Mouse (Mus musculus): Measurements from ENCODE around the gene Lmo7. TPM values are rescaled to one million over a fixed set of nuclear protein-coding genes. Genes with fewer than 3 reads are reported as not detected.

The Lmo7 gene
- polyA plus RNA-seq, 1 experiment from 2014 or later, result not detected

DNA sequence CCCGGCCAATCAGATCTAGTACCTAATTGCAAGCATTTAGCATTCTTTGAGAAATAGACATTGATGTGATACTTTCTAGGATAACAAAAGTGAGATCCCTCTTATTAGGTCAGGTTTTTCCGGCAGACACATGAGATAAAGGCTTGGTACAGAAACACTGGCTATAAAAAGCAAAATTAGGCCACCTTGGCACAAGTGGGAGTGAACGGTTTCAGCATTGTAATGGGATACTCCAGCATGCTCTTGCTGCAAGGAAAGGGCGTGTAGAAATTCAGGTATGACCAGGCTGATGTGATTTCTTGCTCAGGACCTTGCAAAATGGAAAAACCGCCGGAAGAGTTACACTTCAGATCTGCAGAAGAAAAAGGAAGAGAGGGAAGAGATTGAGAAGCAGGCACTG lies 168.5 kb downstream of the Lmo7 start:
- H3K79me2 ChIP-seq (ENCODE audit: inconsistent target), result no peaks in the 10 kb centered on the region
- 94% methylated on average over 6 of the region's 6 CpGs for WGBS (ENCODE audit: missing documents)

DNA sequence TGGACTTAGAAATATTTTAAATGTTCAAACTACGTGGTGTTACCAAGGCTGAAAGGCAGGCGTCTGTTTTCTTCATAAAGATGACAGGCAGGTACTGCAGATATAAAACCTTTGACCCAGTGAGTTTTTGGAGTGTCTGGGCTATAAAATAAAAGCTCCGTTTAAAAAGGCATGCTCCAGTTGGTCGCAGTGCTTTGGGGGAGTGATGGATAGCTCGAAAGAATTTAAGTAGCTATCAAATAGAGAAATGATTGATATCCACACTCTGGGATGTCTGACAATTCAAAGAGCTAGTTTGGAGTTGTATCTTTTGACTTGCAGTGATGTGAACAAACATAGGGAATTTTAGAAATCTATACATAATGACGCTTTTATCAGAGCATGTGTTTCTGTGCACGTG lies 171.7 kb downstream of the Lmo7 start:
- Histone ChIP-seq H3K27ac (no peak overlapping the region), H3K36me3 (ENCODE audit: inconsistent target) (no peaks in the 10 kb centered on the region), H3K79me2 (ENCODE audit: inconsistent target) (no peaks in the 10 kb centered on the region), H3K4me3 (ENCODE audit: inconsistent target) (no peak overlapping the region)
- WGBS (ENCODE audit: missing documents), result 98% methylated on average over 7 of the region's 7 CpGs

More for the DNA sequence above, 168.5 kb downstream of the Lmo7 start:
- Histone ChIP-seq H3K36me3 (ENCODE audit: inconsistent target) (no peaks in the 10 kb centered on the region), H3K4me3 (ENCODE audit: inconsistent target) (no peak overlapping the region), H3K27ac (no peak overlapping the region)

GRCm38 (mm10) chr14:101901976-101902375 lies 172.2 kb downstream of the Lmo7 start:
- H3K4me3 ChIP-seq (ENCODE audit: inconsistent target), result no peak overlapping the region
- H3K27ac ChIP-seq, result no peak overlapping the region
- H3K36me3 ChIP-seq (ENCODE audit: inconsistent target), result no peaks in the 10 kb centered on the region
- WGBS (ENCODE audit: missing documents), result 80% methylated on average over 7 of the region's 7 CpGs
- H3K79me2 ChIP-seq (ENCODE audit: inconsistent target), result no peaks in the 10 kb centered on the region

DNA sequence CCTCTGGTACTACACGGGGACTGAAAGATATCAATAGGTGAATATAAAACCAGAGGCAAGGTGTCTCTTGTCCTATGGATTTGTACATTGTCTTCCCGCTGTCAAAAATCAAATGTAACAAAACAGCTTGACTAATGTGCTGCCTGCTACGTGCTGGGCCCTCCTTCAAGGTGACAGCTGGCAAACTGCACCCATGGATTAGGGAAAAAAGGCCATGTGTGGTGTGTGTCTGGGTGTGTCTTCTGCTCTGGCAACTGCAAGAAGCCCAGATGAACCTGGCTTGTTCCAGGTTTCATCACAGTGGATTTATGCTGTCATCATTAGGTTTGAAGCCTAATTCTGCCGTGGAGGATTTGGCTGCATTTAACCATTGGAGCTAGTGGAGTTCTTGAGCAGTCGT lies 174.0 kb downstream of the Lmo7 start:
- WGBS (ENCODE audit: missing documents), result 92% methylated on average over 5 of the region's 5 CpGs
- Histone ChIP-seq H3K79me2 (ENCODE audit: inconsistent target) (no peaks in the 10 kb centered on the region), H3K36me3 (ENCODE audit: inconsistent target) (no peaks in the 10 kb centered on the region), H3K27ac (no peak overlapping the region), H3K4me3 (ENCODE audit: inconsistent target) (no peak overlapping the region)

DNA sequence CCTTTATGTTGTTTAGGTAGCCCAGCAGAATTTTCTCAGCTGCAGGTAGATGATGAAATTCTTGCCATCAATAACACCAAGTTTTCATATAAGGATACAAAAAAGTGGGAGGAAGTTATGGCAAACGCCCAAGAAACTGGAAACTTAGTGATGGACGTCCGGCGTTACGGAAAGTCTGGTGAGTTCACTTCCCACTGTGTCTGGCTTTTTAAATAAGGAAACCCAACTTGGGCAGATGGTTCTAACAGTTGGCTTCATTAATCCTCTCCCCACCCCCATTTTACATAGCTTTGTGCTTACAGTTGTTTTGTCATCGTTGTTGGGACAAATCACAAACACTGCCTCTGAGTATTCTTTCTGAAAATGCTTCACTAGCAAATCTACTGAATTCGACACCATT lies 182.2 kb downstream of the Lmo7 start:
- Histone ChIP-seq H3K36me3 (ENCODE audit: inconsistent target) (no peaks in the 10 kb centered on the region), H3K27ac (no peak overlapping the region), H3K4me3 (ENCODE audit: inconsistent target) (no peak overlapping the region), H3K79me2 (ENCODE audit: inconsistent target) (no peaks in the 10 kb centered on the region)
- WGBS (ENCODE audit: missing documents), result 91% methylated on average over 7 of the region's 7 CpGs

GRCm38 (mm10) chr14:101912392-101912791 lies 182.6 kb downstream of the Lmo7 start:
- Histone ChIP-seq H3K4me3 (ENCODE audit: inconsistent target) (no peak overlapping the region), H3K79me2 (ENCODE audit: inconsistent target) (no peaks in the 10 kb centered on the region), H3K27ac (no peak overlapping the region), H3K36me3 (ENCODE audit: inconsistent target) (no peaks in the 10 kb centered on the region)
- 96% methylated on average over 3 of the region's 3 CpGs for WGBS (ENCODE audit: missing documents)

DNA sequence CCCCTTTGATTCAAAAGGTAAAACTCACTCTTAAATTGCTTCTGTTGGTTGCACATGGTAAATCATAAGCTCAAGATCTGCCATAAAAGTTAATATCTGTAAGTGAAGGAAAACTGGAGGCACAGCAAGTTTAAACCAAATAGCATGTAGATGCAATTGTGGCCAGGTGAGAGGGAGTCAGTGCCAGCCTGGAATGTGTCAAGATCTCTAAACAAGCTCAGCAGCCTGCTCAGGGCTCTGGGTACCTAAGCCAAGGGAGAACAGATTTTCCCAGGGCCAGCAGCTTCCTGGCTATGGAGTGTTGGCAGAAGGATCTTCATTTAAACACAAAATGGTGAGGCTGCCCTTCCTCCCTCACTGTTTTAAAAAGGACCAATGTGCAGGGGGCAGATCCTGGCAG lies 184.6 kb downstream of the Lmo7 start:
- Histone ChIP-seq H3K27ac (no peak overlapping the region), H3K36me3 (ENCODE audit: inconsistent target) (no peaks in the 10 kb centered on the region), H3K79me2 (ENCODE audit: inconsistent target) (no peaks in the 10 kb centered on the region), H3K4me3 (ENCODE audit: inconsistent target) (no peak overlapping the region)

GRCm38 (mm10) chr14:101915867-101916266 lies 186.1 kb downstream of the Lmo7 start:
- Histone ChIP-seq H3K79me2 (ENCODE audit: inconsistent target) (no peaks in the 10 kb centered on the region), H3K36me3 (ENCODE audit: inconsistent target) (no peaks in the 10 kb centered on the region), H3K27ac (no peak overlapping the region), H3K4me3 (ENCODE audit: inconsistent target) (no peak overlapping the region)
- 52% methylated on average over 8 of the region's 8 CpGs for WGBS (ENCODE audit: missing documents)

GRCm38 (mm10) chr14:101918471-101918870 lies 188.7 kb downstream of the Lmo7 start:
- 93% methylated on average over 5 of the region's 5 CpGs for WGBS (ENCODE audit: missing documents)
- no peak overlapping the region for H3K4me3 ChIP-seq (ENCODE audit: inconsistent target)
- no peaks in the 10 kb centered on the region for H3K79me2 ChIP-seq (ENCODE audit: inconsistent target)
- H3K27ac ChIP-seq, result no peak overlapping the region
- no peaks in the 10 kb centered on the region for H3K36me3 ChIP-seq (ENCODE audit: inconsistent target)

DNA sequence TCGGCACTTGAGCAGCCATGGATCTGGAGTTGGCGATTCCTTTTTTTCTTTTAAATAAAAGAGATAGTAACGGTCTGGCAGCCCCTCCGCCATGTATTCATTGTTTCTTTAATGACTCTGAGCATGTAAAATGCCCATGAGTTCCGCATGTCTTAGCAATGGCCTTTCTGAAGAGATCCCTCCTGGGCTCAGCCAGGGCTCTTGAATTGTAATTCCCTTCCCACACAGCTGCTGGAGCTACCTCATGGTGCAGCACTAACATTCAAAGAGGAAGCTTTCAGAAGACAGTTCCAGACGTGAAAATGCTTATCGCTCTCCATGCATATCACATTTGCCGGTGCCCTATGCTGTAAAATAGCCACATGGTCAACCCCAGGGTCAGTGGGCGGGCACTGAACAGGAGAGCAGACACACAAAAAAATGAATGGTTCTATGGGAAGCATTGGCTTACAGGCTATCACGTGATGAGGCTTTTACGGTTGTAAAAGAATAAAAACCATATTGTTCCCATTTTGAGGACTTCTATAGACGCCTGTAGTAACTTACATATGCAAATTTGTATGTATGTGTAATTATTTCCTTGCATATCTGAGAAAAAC lies 198.0 kb downstream of the Lmo7 start:
- Histone ChIP-seq H3K4me3 (ENCODE audit: inconsistent target) (no peak overlapping the region), H3K27ac (no peak overlapping the region), H3K79me2 (ENCODE audit: inconsistent target) (no peaks in the 10 kb centered on the region), H3K36me3 (ENCODE audit: inconsistent target) (no peaks in the 10 kb centered on the region)
- WGBS (ENCODE audit: missing documents), result 85% methylated on average over 12 of the region's 12 CpGs

GRCm38 (mm10) chr14:101930576-101931447 lies 201.1 kb downstream of the Lmo7 start:
- Histone ChIP-seq H3K36me3 (ENCODE audit: inconsistent target) (no peaks in the 10 kb centered on the region), H3K4me3 (ENCODE audit: inconsistent target) (no peak overlapping the region), H3K79me2 (ENCODE audit: inconsistent target) (no peaks in the 10 kb centered on the region), H3K27ac (no peak overlapping the region)
- WGBS (ENCODE audit: missing documents), result 93% methylated on average over 25 of the region's 25 CpGs

DNA sequence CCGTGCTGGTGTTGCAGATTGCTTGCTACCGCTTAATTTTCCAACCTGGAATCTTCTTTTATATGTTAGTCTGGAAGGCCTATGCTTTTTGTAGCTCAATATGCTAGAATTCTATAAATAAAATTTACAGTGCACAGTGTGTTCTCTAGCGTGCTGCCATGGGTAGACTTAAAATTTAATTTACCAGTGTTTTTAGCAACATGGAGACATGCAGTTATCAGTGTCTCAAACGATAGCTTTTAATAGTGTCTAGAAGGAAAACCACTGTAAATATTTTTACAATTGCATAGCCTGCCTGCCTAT lies 201.6 kb downstream of the Lmo7 start:
- Histone ChIP-seq H3K79me2 (ENCODE audit: inconsistent target) (no peaks in the 10 kb centered on the region), H3K27ac (no peak overlapping the region), H3K4me3 (ENCODE audit: inconsistent target) (no peak overlapping the region), H3K36me3 (ENCODE audit: inconsistent target) (no peaks in the 10 kb centered on the region)
- WGBS (ENCODE audit: missing documents), result 91% methylated on average over 4 of the region's 4 CpGs

DNA sequence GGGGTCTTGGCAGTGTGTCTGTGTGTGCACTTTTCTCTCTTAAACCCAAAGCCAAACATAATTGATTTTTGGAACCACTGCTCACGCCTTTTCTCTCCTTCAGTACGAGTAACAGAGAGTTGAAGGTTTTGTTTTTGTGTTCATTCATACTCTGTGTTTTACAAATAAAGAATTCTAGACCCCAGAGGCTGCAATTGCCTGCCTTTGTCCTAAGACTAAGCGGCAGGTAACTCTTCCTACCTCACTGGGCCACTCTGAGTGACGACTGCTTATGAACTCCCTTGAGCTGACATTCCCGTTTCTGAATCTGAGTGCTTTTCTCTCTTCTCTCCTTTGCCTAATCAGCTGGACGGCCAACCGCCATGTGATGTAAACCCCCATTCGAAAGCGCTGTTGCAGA lies 203.8 kb downstream of the Lmo7 start:
- 96% methylated on average over 9 of the region's 9 CpGs for WGBS (ENCODE audit: missing documents)
- Histone ChIP-seq H3K36me3 (ENCODE audit: inconsistent target) (no peaks in the 10 kb centered on the region), H3K27ac (no peak overlapping the region), H3K4me3 (ENCODE audit: inconsistent target) (no peak overlapping the region), H3K79me2 (ENCODE audit: inconsistent target) (no peaks in the 10 kb centered on the region)

- no peaks in the 10 kb centered on the region for H3K79me2 ChIP-seq (ENCODE audit: inconsistent target)
- no peak overlapping the region for H3K4me3 ChIP-seq (ENCODE audit: inconsistent target)
- no peak overlapping the region for H3K27ac ChIP-seq
- WGBS (ENCODE audit: missing documents), result 9% methylated on average over 4 of the region's 4 CpGs
- H3K36me3 ChIP-seq (ENCODE audit: inconsistent target), result no peaks in the 10 kb centered on the region
Measured at GRCm38 (mm10) chr14:101942971-101943370, 213.2 kb downstream of the Lmo7 start.

DNA sequence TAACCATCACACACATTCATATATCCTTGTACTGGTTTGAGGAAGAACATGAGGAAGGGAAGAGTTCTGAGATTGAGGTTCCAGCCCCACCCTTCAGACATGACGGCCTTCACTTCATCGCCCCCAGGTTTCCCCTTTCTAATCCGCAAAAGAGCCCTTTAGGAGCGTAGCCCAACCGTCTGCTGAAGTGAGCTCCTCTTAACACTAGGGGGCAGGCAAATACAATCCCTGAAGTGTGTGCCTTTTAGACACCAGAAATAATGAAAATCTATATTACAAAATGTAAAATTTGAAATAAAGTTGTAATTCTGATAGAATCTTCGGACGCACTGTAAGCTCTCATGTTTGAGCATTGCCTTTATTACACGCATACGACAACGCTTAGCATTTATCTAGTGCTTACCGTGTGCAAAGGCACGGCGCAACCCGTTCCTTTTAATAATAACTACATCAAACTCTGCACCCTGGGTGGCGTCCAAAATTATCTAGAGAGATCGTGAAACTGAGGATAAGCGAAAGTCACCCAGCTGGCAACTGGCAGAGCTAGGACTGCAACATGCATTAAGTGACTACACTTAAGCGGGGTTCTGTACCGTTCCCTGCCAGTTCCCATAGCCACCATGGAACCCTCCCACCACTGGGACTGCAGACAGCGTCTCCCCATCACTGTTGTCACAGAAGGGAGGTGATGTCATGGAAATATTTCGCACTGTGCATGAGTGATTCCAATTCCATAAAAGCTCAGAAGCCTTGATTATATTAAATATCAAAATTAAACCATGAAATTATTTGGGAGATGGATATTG lies 217.2 kb downstream of the Lmo7 start:
- H3K4me3 ChIP-seq (ENCODE audit: inconsistent target), result no peak overlapping the region
- H3K36me3 ChIP-seq (ENCODE audit: inconsistent target), result no peaks in the 10 kb centered on the region
- no peaks in the 10 kb centered on the region for H3K79me2 ChIP-seq (ENCODE audit: inconsistent target)
- 64% methylated on average over 20 of the region's 21 CpGs for WGBS (ENCODE audit: missing documents)
- no peak overlapping the region for H3K27ac ChIP-seq
